Mouse (Mus musculus) E14TG2a.4 (cell line): ENCODE results near the gene Sh3bp1.
"Not testable (repeated sequence)": the region's sequence is repeated elsewhere in the genome, so short reads cannot be mapped to it uniquely, and the experiment has no call there.

ENCODE experiments used
- CTCF ChIP-seq: conservative IDR thresholded peaks from 2 replicates; pipeline ENCODE4 v1.5.1; 2014; ENCODE audit warnings: low read length
- NANOG ChIP-seq: IDR thresholded peaks from 2 replicates; pipeline ENCODE4 v1.6.1; 2014; ENCODE audit warnings: borderline replicate concordance, low read length, mixed read lengths
- POU5F1 ChIP-seq: IDR thresholded peaks from 2 replicates; pipeline ENCODE4 v1.6.1; 2014; ENCODE audit warnings: low read length, borderline replicate concordance

- not testable (repeated sequence) for TF ChIP-seq CTCF, POU5F1, NANOG
Measured at GRCm38 (mm10) chr15:78878792-78879516, 20.6 kb upstream of the Sh3bp1 start.
